Mouse (Mus musculus): ENCODE data around the gene BC052040. TPM values are rescaled to one million over a fixed set of nuclear protein-coding genes. Genes with fewer than 3 reads are reported as not detected.

BC052040 gene
- polyA plus RNA-seq, 1 experiment from 2014 or later: 12.2 TPM

- Histone ChIP-seq H3K9me3 (no peaks in the 10 kb centered on the region), H3K4me2 (no peak overlapping the region), H3K36me3 (no peaks in the 10 kb centered on the region), H3K4me1 (peaks cover 11% of the 10 kb centered on the region), H3K9ac (no peak overlapping the region), H3K27ac (no peak overlapping the region), H3K4me3 (no peak overlapping the region), H3K27me3 (no peaks in the 10 kb centered on the region)
- ATAC-seq (ENCODE audit: insufficient number of reproducible peaks, insufficient read depth, low FRiP score, low TSS enrichment, low read depth): no peak
- 70% methylated on average over 5 of the region's 5 CpGs for WGBS
These were observed 6.7 kb upstream of the BC052040 start for GRCm38 (mm10) chr2:115574802-115575201.

DNA sequence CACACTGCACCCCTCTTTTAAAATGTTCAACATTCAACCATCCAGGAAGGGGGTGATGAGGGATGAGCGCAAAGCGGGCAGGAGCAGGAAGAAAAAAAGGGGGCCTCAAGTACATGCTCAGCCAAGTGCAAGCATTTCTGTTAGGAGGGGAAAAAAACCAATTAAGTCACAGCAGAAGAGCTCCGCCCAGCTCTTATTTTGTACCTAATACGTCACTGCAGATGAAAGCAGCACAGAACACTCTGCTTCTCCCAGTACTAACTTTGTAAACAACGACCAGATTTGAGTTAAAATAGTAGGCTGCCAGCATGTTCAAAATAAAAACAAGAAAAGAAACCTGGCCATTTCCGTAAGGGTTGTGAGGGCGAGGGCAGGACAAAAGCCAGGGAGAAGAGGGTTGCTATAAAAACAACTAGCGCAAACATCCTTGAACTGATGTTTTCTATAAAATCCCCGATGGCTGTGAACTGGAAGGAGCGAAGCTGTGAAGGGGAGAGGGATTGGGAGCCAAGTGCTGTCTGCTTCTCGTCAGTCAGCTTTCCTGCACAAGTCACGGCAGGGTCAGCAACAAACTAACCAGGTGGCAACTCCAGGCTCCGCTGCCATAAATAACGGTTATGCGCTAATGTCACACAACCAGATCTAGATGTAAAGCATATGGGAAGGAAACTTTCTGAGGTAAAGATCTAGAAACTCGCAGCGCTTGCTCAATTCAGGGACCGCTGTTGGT, 2.2 kb upstream of the BC052040 start:
- Histone ChIP-seq H3K27ac (no peak overlapping the region), H3K4me2 (peak overlapping the region; percentile 47), H3K9me3 (no peaks in the 10 kb centered on the region), H3K4me3 (peak overlapping the region; percentile 15; the same call in 1 of the 2 replicates), H3K36me3 (no peaks in the 10 kb centered on the region), H3K4me1 (peaks cover 26% of the 10 kb centered on the region), H3K27me3 (no peaks in the 10 kb centered on the region), H3K9ac (peak overlapping the region; percentile 2; the same call in 1 of the 2 replicates)
- ATAC-seq (ENCODE audit: insufficient number of reproducible peaks, insufficient read depth, low FRiP score, low TSS enrichment, low read depth): no peak
- 35% methylated on average over 18 of the region's 18 CpGs for WGBS

GRCm38 (mm10) chr2:115579976-115580375, 1.5 kb upstream of the BC052040 start:
- Histone ChIP-seq H3K4me2 (peak overlapping the region; percentile 47), H3K36me3 (no peaks in the 10 kb centered on the region), H3K27ac (no peak overlapping the region), H3K9ac (no peak overlapping the region), H3K4me1 (peaks cover 25% of the 10 kb centered on the region), H3K9me3 (no peaks in the 10 kb centered on the region), H3K27me3 (no peaks in the 10 kb centered on the region), H3K4me3 (no peak overlapping the region)
- no peak for ATAC-seq (ENCODE audit: insufficient number of reproducible peaks, insufficient read depth, low FRiP score, low TSS enrichment, low read depth)
- 53% methylated on average over 6 of the region's 6 CpGs for WGBS

GRCm38 (mm10) chr2:115581989-115582608, 583 bp downstream of the BC052040 start:
- 68% methylated on average over 10 of the region's 10 CpGs for WGBS

DNA sequence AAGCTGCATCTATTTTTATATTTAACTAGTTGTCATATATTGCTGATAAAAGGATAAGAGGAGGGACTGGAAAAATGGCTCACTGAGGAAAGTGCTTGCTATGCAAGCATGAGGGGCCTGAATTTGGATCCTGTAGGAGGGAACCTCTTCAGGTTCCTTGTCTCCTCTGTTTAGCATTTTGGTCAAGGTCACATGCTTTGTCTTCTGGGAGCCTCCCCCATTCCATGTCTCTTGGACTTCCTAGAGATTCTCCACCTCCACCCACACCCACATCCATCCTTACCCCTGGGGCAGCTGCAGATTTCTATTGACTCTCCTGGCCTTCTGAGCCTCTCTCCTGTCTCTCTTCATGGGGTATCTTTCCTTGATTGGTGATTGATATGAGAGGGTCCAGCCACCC, 2.3 kb downstream of the BC052040 start:
- Histone ChIP-seq H3K27ac (no peak overlapping the region), H3K9me3 (no peaks in the 10 kb centered on the region), H3K9ac (no peak overlapping the region), H3K4me2 (no peak overlapping the region), H3K36me3 (no peaks in the 10 kb centered on the region), H3K27me3 (no peaks in the 10 kb centered on the region), H3K4me1 (peaks cover 23% of the 10 kb centered on the region), H3K4me3 (no peak overlapping the region)
- ATAC-seq (ENCODE audit: insufficient number of reproducible peaks, insufficient read depth, low FRiP score, low TSS enrichment, low read depth): no peak

More at GRCm38 (mm10) chr2:115581989-115582608, 583 bp downstream of the BC052040 start:
- peak overlapping the region; percentile 82 for H3K9ac ChIP-seq
- no peaks in the 10 kb centered on the region for H3K9me3 ChIP-seq
- no peak overlapping the region for H3K27ac ChIP-seq
- no peaks in the 10 kb centered on the region for H3K36me3 ChIP-seq
- no peaks in the 10 kb centered on the region for H3K27me3 ChIP-seq
- H3K4me2 ChIP-seq: peak overlapping the region; percentile 76
- peak overlapping the region; percentile 66 for H3K4me3 ChIP-seq
- peaks cover 23% of the 10 kb centered on the region for H3K4me1 ChIP-seq
- no peak for ATAC-seq (ENCODE audit: insufficient number of reproducible peaks, insufficient read depth, low FRiP score, low TSS enrichment, low read depth)

DNA sequence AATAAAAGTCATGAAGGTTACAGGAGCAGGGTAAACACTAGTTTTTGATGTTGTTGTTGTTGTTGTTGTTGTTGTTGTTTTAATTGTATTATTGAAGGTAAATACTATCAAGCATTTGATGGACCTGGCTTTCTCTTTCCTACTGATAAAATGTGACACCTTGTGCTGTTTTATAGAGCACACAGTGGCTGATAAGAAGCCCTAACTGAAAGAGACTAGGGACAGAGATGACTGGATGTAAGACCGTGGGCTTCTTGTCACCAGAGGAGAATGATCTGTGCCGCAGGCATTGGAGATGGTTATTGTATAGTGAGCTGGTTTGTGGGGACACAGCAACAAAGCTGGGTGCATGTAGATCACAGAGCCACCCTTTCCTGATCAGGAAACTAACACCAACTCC, 9.1 kb downstream of the BC052040 start:
- H3K4me3 ChIP-seq: no peak overlapping the region
- no peaks in the 10 kb centered on the region for H3K9me3 ChIP-seq
- peaks cover 10% of the 10 kb centered on the region for H3K4me1 ChIP-seq
- H3K36me3 ChIP-seq: no peaks in the 10 kb centered on the region
- WGBS: 90% methylated on average over 2 of the region's 2 CpGs
- ATAC-seq (ENCODE audit: insufficient number of reproducible peaks, insufficient read depth, low FRiP score, low TSS enrichment, low read depth): no peak
- no peak overlapping the region for H3K27ac ChIP-seq
- no peak overlapping the region for H3K4me2 ChIP-seq
- H3K27me3 ChIP-seq: no peaks in the 10 kb centered on the region
- no peak overlapping the region for H3K9ac ChIP-seq

DNA sequence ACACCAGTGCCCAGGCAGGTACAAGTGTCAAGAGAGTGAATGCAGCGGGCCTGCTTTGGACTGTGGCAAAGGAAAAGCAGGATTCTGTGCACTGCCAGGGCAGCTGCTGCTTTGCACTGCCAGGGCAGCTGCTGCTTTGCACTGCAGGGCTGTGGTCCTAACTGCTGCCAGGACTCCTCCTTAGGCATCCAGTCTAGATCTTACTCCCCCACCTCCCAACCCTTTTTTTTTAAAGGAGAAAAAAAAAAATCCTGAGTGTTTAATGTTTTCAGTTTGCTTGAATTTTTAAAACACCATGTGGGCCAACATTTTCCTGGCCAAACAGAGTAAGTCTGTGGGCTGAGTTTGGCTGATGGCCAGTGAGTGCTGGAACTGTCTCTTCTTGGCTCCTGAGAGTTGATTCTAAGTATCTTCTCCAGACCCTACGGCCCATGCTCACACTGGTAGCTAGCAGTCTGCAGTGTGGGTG, 11.2 kb downstream of the BC052040 start:
- no peak for ATAC-seq (ENCODE audit: insufficient number of reproducible peaks, insufficient read depth, low FRiP score, low TSS enrichment, low read depth)
- WGBS: 56% methylated on average over 2 of the region's 2 CpGs
- H3K27ac ChIP-seq: no peak overlapping the region; the same call in 1 of the 2 replicates
- no peaks in the 10 kb centered on the region for H3K36me3 ChIP-seq
- H3K4me3 ChIP-seq: no peak overlapping the region
- no peaks in the 10 kb centered on the region for H3K9me3 ChIP-seq
- H3K4me2 ChIP-seq: no peak overlapping the region
- H3K27me3 ChIP-seq: no peaks in the 10 kb centered on the region
- peaks cover 10% of the 10 kb centered on the region for H3K4me1 ChIP-seq
- H3K9ac ChIP-seq: 0 out of 2 replicates have a peak overlapping the region, but pooled peaks have one; percentile 44

DNA sequence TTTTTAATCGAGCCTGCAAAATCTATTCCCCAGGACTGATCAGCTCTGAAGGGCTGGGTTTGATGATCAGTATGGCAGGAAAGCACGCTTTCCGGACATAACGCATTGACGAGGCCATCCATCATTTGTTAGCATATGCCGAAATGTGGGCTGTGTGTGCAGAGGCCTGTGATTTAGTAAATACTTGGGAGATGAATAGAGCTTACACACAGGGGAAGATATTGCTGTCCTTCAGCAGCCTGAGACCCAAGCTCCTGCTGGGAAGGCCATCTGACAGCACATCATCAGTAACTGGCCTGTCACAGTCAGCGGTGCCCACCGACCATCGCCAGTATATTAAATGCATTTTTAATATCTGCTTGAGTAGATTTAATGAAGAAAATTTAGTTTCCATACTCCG, 15.5 kb downstream of the BC052040 start:
- H3K36me3 ChIP-seq: no peaks in the 10 kb centered on the region
- H3K27ac ChIP-seq: no peak overlapping the region
- H3K4me2 ChIP-seq: no peak overlapping the region
- 86% methylated on average over 10 of the region's 10 CpGs for WGBS
- no peak overlapping the region for H3K9ac ChIP-seq
- H3K27me3 ChIP-seq: no peaks in the 10 kb centered on the region
- H3K4me1 ChIP-seq: peaks cover 16% of the 10 kb centered on the region
- no peak for ATAC-seq (ENCODE audit: insufficient number of reproducible peaks, insufficient read depth, low FRiP score, low TSS enrichment, low read depth)
- no peaks in the 10 kb centered on the region for H3K9me3 ChIP-seq
- no peak overlapping the region for H3K4me3 ChIP-seq

- WGBS: 85% methylated on average over 5 of the region's 5 CpGs
- Histone ChIP-seq H3K27ac (no peak overlapping the region), H3K27me3 (no peaks in the 10 kb centered on the region), H3K36me3 (no peaks in the 10 kb centered on the region), H3K4me1 (0 out of 2 replicates have a peak, but pooled peaks cover 5% of the 10 kb centered on the region), H3K9ac (no peak overlapping the region), H3K4me2 (no peak overlapping the region), H3K4me3 (no peak overlapping the region), H3K9me3 (no peaks in the 10 kb centered on the region)
- ATAC-seq (ENCODE audit: insufficient number of reproducible peaks, insufficient read depth, low FRiP score, low TSS enrichment, low read depth): no peak
These were observed 16.8 kb downstream of the BC052040 start for GRCm38 (mm10) chr2:115598266-115598665.

DNA sequence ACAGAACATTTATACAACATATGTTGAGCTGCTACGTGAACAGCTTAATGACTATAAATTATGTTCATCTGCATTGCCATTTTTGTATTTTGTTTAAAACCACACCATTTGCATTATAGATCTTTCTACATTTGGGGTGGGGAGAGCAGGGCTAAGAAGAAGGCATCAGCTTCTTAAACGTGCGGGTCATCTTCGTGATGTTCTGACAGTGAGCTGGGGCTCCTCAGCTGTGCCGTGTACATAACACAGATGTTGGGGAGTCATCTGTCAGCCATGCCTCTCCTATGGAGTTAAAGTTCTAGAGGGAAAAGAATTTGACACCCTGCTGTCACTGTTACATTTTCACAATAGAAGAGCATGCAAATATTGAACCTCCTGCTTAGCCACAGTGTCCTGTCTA, 19.2 kb downstream of the BC052040 start:
- Histone ChIP-seq H3K36me3 (no peaks in the 10 kb centered on the region), H3K27me3 (no peaks in the 10 kb centered on the region), H3K9me3 (no peaks in the 10 kb centered on the region), H3K4me2 (no peak overlapping the region), H3K27ac (no peak overlapping the region), H3K4me3 (no peak overlapping the region), H3K4me1 (0 out of 2 replicates have a peak, but pooled peaks cover 5% of the 10 kb centered on the region), H3K9ac (no peak overlapping the region)
- 46% methylated on average over 5 of the region's 5 CpGs for WGBS
- ATAC-seq (ENCODE audit: insufficient number of reproducible peaks, insufficient read depth, low FRiP score, low TSS enrichment, low read depth): no peak

GRCm38 (mm10) chr2:115601280-115601679, 19.8 kb downstream of the BC052040 start:
- H3K9me3 ChIP-seq: no peaks in the 10 kb centered on the region
- no peak overlapping the region for H3K27ac ChIP-seq
- H3K9ac ChIP-seq: no peak overlapping the region
- 94% methylated on average over 1 of the region's 1 CpGs for WGBS
- no peaks in the 10 kb centered on the region for H3K27me3 ChIP-seq
- no peaks in the 10 kb centered on the region for H3K36me3 ChIP-seq
- no peak for ATAC-seq (ENCODE audit: insufficient number of reproducible peaks, insufficient read depth, low FRiP score, low TSS enrichment, low read depth)
- H3K4me2 ChIP-seq: no peak overlapping the region
- no peak overlapping the region for H3K4me3 ChIP-seq
- H3K4me1 ChIP-seq: 0 out of 2 replicates have a peak, but pooled peaks cover 5% of the 10 kb centered on the region

GRCm38 (mm10) chr2:115602116-115602515, 20.6 kb downstream of the BC052040 start:
- Histone ChIP-seq H3K4me2 (no peak overlapping the region), H3K27me3 (no peaks in the 10 kb centered on the region), H3K4me3 (no peak overlapping the region), H3K9ac (no peak overlapping the region), H3K9me3 (no peaks in the 10 kb centered on the region), H3K36me3 (no peaks in the 10 kb centered on the region), H3K27ac (no peak overlapping the region), H3K4me1 (0 out of 2 replicates have a peak, but pooled peaks cover 5% of the 10 kb centered on the region)
- no peak for ATAC-seq (ENCODE audit: insufficient number of reproducible peaks, insufficient read depth, low FRiP score, low TSS enrichment, low read depth)
- 63% methylated on average over 2 of the region's 2 CpGs for WGBS
